Mouse (Mus musculus) stomach, postnatal 0 days (tissue): ENCODE data around the gene Eng. TPM values are rescaled to one million over a fixed set of nuclear protein-coding genes. Genes with fewer than 3 reads are reported as not detected.
A peak's percentile ranks its signal among the peaks of the same experiment; 100 is the strongest.

Experiments
- ATAC-seq: fragments of 200-750 bp; cut with Nextera tagmentation; 2 replicates; pipeline ENCODE4 v1.8.0; 2017; ENCODE audit not compliant: low FRiP score, low TSS enrichment
- DNase-seq: peaks from one replicate; pipeline ENCODE4 v3.0.0-alpha.2; 2016; ENCODE audit warnings: low spot score
- H3K27ac ChIP-seq: fragments of 300-500 bp; sonication (generic); replicated peaks from 2 replicates; pipeline ENCODE4 v1.5.1; 2014; ENCODE audit warnings: mild to moderate bottlenecking, control low read depth
- H3K27me3 ChIP-seq: fragments of 300-500 bp; sonication (generic); 2 replicates; pipeline ENCODE4 v1.6.1; 2014; ENCODE audit warnings: low read length; ENCODE audit not compliant: control insufficient read depth, insufficient read depth
- H3K36me3 ChIP-seq: fragments of 300-500 bp; sonication (generic); 2 replicates; pipeline ENCODE4 v1.6.1; 2014; ENCODE audit warnings: low read length, mixed read lengths; ENCODE audit not compliant: control insufficient read depth, insufficient read depth
- H3K4me1 ChIP-seq: fragments of 300-500 bp; sonication (generic); replicated peaks from 2 replicates; pipeline ENCODE4 v1.6.1; 2014; ENCODE audit warnings: antibody characterized with exemption; ENCODE audit not compliant: control insufficient read depth, insufficient read depth
- H3K4me2 ChIP-seq: fragments of 300-500 bp; sonication (generic); replicated peaks from 2 replicates; pipeline ENCODE4 v1.6.1; 2014; ENCODE audit warnings: low read depth, mild to moderate bottlenecking, control low read depth, moderate library complexity
- H3K4me3 ChIP-seq: fragments of 300-500 bp; sonication (generic); 2 replicates; pipeline ENCODE4 v1.5.1; 2014; ENCODE audit warnings: low read depth, low read length, control low read depth
- H3K9ac ChIP-seq: fragments of 300-500 bp; sonication (generic); 2 replicates; pipeline ENCODE4 v1.6.1; 2014; ENCODE audit warnings: mild to moderate bottlenecking, low read length, control low read depth, mixed read lengths
- H3K9me3 ChIP-seq: fragments of 300-500 bp; sonication (generic); 2 replicates; pipeline ENCODE4 v1.6.1; 2016; ENCODE audit warnings: low read length; ENCODE audit not compliant: control insufficient read depth
- CTCF ChIP-seq: IDR thresholded peaks from 2 replicates; pipeline ENCODE4 v1.5.1; 2016; ENCODE audit warnings: antibody characterized with exemption, low read depth, mild to moderate bottlenecking, moderate library complexity
- EP300 ChIP-seq: optimal IDR thresholded peaks from 2 replicates; pipeline ENCODE3; 2016; ENCODE audit warnings: antibody characterized with exemption
- WGBS: fragments of 180-500 bp; shearing (Covaris S2); extraction: QIAGEN DNeasy Blood & Tissue Kit; methylation state at CpG from one replicate; pipeline ENCODE4 v1.1.7; 2014; 5-methylcytosine and 5-hydroxymethylcytosine counted together
- polyA plus RNA-seq: library from polyadenylated mRNA; unstranded; fragments of >200 nt; fragmentation: Nextera tagmentation; extraction: Ambion mirVana; gene quantifications from 2 replicates; pipeline ENCODE4 v1.2.1, GENCODE M21; 2015

Gene Eng
- polyA plus RNA-seq, 1 experiment from 2014 or later = 23.0 TPM

DNA sequence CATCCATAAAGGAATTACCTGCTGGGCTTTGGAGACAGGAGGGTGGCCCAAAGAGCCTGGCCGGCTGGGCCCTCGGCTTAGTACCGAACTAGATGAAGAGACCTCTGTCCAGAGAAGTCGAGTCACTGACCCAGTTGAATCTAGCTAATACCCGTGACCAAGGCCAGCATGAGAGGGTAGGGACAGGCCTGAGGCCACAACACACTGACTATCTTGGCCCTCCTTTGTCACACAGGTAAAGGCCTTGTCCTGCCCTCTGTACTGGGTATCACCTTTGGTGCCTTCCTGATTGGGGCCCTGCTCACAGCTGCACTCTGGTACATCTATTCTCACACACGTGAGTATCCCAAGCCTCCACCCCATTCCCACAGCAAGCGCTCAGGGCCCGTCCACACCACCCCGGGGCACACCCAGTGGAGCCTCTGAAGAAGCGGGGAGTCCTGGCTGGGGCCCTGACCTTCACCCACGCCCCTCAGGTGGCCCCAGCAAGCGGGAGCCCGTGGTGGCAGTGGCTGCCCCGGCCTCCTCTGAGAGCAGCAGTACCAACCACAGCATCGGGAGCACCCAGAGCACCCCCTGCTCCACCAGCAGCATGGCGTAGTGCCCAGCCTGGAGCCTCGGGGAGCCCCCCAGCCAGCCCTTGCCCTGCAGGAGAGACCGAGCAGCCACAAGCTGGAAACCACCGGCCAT lies 34.7 kb downstream of the Eng start:
- 73% methylated on average over 19 of the region's 19 CpGs for WGBS
- no peak overlapping the region for H3K4me3 ChIP-seq
- no peaks in the 10 kb centered on the region for H3K27me3 ChIP-seq
- no peak for TF ChIP-seq CTCF
- no peak for TF ChIP-seq EP300
- ATAC-seq = no peak
- H3K9me3 ChIP-seq = no peaks in the 10 kb centered on the region
- no peak for DNase-seq
- peaks cover 20% of the 10 kb centered on the region for H3K36me3 ChIP-seq
- no peaks in the 10 kb centered on the region; the same call in 1 of the 2 replicates for H3K4me1 ChIP-seq
- no peak overlapping the region for H3K4me2 ChIP-seq
- H3K9ac ChIP-seq = peak overlapping the region; percentile 13; the same call in 1 of the 2 replicates
- H3K27ac ChIP-seq = peak overlapping the region; percentile 74

GRCm38 (mm10) chr2:32681754-32682153 lies 35.4 kb downstream of the Eng start:
- Histone ChIP-seq H3K9ac (no peak overlapping the region), H3K4me1 (no peaks in the 10 kb centered on the region; the same call in 1 of the 2 replicates), H3K9me3 (no peaks in the 10 kb centered on the region), H3K27ac (peak overlapping the region; percentile 35), H3K36me3 (peaks cover 24% of the 10 kb centered on the region), H3K4me3 (no peak overlapping the region), H3K27me3 (no peaks in the 10 kb centered on the region), H3K4me2 (no peak overlapping the region)
- TF ChIP-seq EP300 (no peak), CTCF (no peak)
- 48% methylated on average over 6 of the region's 6 CpGs for WGBS
- ATAC-seq = no peak
- no peak for DNase-seq

DNA sequence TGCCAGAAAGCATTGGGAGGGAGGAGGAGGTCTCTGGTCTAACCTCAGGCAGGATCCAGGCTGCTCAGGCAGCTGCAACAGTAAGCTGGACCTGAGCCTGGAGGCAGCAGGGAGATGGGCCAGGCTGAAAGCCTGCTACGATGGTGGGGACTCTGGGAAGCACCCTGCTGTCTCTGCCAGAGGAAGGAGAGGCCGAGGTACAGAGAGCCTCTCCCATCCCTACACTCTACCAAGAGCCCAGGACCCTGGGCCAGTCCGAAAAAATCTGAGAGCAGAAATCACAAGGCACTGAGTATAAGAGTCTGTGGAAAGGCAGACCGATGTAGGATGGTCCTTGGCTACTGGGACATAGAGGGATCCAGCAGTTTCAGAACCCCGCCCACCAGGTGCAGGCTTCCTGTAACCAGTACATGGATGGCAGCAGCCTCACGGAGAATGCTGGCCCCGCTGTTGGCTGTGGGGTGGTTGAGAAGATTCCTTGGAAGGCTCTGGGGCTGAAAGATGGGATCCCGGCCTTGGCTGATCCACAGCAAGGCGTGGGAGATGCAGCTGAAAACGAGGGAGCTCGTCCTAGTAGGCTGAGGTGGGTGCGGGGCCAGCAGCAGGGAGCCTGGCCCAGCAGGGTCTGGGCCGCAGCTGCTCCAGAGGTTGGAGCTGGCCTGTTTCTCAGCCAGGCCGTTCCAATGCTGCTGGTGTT lies 36.5 kb downstream of the Eng start:
- no peaks in the 10 kb centered on the region; the same call in 1 of the 2 replicates for H3K4me1 ChIP-seq
- no peaks in the 10 kb centered on the region for H3K27me3 ChIP-seq
- 0 out of 2 replicates have a peak overlapping the region, but pooled peaks have one; percentile 8 for H3K9ac ChIP-seq
- DNase-seq (no peak), ATAC-seq (no peak)
- H3K9me3 ChIP-seq = no peaks in the 10 kb centered on the region
- H3K4me2 ChIP-seq = no peak overlapping the region
- TF ChIP-seq EP300 = no peak
- no peak for TF ChIP-seq CTCF
- peaks cover 30% of the 10 kb centered on the region for H3K36me3 ChIP-seq
- WGBS = 74% methylated on average over 14 of the region's 14 CpGs
- H3K4me3 ChIP-seq = no peak overlapping the region
- peak overlapping the region; percentile 40; the same call in 1 of the 2 replicates for H3K27ac ChIP-seq

DNA sequence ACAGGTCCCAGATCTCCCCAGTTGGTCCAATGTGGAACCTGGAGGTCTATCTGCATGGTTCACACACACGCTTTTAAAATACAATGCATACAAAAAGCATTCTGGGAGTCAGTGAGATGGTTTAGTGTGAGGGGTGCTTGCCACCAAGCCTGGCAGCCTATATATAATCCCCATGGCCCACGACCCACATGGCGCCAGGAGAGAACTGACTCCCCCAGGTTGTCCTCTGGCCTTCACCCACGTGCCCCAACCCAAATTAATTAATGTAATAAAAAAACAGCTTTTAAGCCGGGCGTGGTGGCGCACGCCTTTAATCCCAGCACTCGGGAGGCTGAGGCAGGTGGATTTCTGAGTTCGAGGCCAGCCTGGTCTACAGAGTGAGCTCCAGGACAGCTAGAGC lies 37.3 kb downstream of the Eng start:
- Histone ChIP-seq H3K9ac (no peak overlapping the region), H3K4me2 (no peak overlapping the region), H3K9me3 (no peaks in the 10 kb centered on the region), H3K4me1 (no peaks in the 10 kb centered on the region; the same call in 1 of the 2 replicates), H3K4me3 (no peak overlapping the region), H3K27ac (no peak overlapping the region), H3K36me3 (peaks cover 31% of the 10 kb centered on the region), H3K27me3 (no peaks in the 10 kb centered on the region)
- TF ChIP-seq EP300 (no peak), CTCF (no peak)
- ATAC-seq (no peak), DNase-seq (no peak)
- WGBS = 89% methylated on average over 10 of the region's 10 CpGs

DNA sequence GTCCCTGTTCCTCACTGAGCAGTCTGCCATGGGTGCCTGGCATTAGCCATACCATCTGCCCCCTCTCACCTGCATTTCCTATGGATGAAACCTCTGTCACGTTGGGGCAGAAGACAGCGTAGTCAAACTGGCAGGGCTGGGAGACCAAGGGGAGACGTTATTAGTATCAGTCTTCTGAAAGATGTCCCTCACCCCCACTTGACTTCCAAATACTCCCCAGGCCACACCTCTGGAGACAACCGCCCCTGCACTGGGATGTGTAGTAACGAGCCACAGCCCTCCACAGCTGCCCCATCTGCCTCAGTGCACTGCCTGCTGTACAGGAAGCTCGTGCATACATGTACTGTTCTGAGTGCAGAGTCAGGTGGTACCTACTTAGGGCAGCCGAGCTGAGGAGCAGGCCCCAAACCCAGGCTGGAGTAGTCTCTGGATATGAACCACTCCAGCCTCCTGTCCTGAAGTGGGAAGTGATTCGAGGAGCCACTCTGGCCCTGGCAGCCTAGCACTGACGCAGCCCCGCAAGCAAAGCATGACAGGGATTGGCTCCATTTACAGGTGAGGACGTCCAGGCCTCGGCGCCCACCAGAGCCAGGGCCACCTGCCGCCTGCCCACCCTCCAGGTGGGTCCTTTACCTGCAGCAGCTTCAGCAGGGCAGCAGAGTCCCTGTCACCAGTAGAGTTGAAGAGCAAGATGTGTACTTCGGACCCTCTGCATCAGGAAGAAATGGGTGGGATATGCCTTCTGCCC lies 38.5 kb downstream of the Eng start:
- H3K4me3 ChIP-seq = no peak overlapping the region
- H3K27me3 ChIP-seq = no peaks in the 10 kb centered on the region
- ATAC-seq (no peak), DNase-seq (no peak)
- peaks cover 31% of the 10 kb centered on the region for H3K36me3 ChIP-seq
- no peaks in the 10 kb centered on the region for H3K9me3 ChIP-seq
- no peak overlapping the region for H3K27ac ChIP-seq
- no peak for TF ChIP-seq EP300
- TF ChIP-seq CTCF = no peak
- H3K4me1 ChIP-seq = no peaks in the 10 kb centered on the region; the same call in 1 of the 2 replicates
- 91% methylated on average over 15 of the region's 15 CpGs for WGBS
- H3K9ac ChIP-seq = no peak overlapping the region
- no peak overlapping the region for H3K4me2 ChIP-seq
